Mouse (Mus musculus) cerebellum, adult (tissue): ENCODE measurements around the gene Gm28048.

Experiments used
- ATAC-seq: cut with Nextera tagmentation; 2 replicates; pipeline ENCODE4 v1.9.2; 2017; ENCODE audit warnings: mild to moderate bottlenecking, moderate library complexity, mixed read lengths; ENCODE audit not compliant: insufficient number of reproducible peaks, low FRiP score, low TSS enrichment

Gene Gm28048

GRCm38 (mm10) chr11:22981984-22982757, at the start of gene Gm28048, which contains the start of gene Commd1:
TSS of gene Gm28048 (minus strand) at chr11:22982090.
TSS of gene Commd1 (minus strand) at chr11:22982382.
- ATAC-seq, result peak; percentile 87

GRCm38 (mm10) chr11:23029399-23029798, 47.5 kb upstream of the Gm28048 start:
- no peak for ATAC-seq

- no peak for ATAC-seq
Measured at GRCm38 (mm10) chr11:23028957-23029356, 47.1 kb upstream of the Gm28048 start.

GRCm38 (mm10) chr11:23024169-23024568, 42.3 kb upstream of the Gm28048 start:
- ATAC-seq, result no peak

GRCm38 (mm10) chr11:23023155-23023554, 41.3 kb upstream of the Gm28048 start:
- ATAC-seq, result no peak

- ATAC-seq, result no peak
Measured at GRCm38 (mm10) chr11:23020841-23021240, 39.0 kb upstream of the Gm28048 start.

- no peak for ATAC-seq
Measured at GRCm38 (mm10) chr11:23020116-23020770, 38.4 kb upstream of the Gm28048 start.

- ATAC-seq, result no peak
Measured at GRCm38 (mm10) chr11:23017943-23018342, 36.1 kb upstream of the Gm28048 start.

GRCm38 (mm10) chr11:23014996-23015395, 33.1 kb upstream of the Gm28048 start:
- ATAC-seq, result no peak

GRCm38 (mm10) chr11:23013580-23014294, 31.8 kb upstream of the Gm28048 start:
- ATAC-seq, result no peak

GRCm38 (mm10) chr11:23013096-23013495, 31.2 kb upstream of the Gm28048 start:
- ATAC-seq, result no peak

GRCm38 (mm10) chr11:23008824-23009200, 26.9 kb upstream of the Gm28048 start:
- no peak for ATAC-seq

- peak; percentile 82 for ATAC-seq
Measured at GRCm38 (mm10) chr11:23008181-23008823, 26.4 kb upstream of the Gm28048 start.

GRCm38 (mm10) chr11:23007481-23008180, 25.7 kb upstream of the Gm28048 start, which contains the start of gene Fam161a:
TSS of gene Fam161a (plus strand) at chr11:23007531.
- ATAC-seq, result peak; percentile 99

GRCm38 (mm10) chr11:23007166-23007480, 25.2 kb upstream of the Gm28048 start:
- ATAC-seq, result peak; percentile 38

- ATAC-seq, result no peak
Measured at GRCm38 (mm10) chr11:23005276-23005675, 23.4 kb upstream of the Gm28048 start.

GRCm38 (mm10) chr11:22998308-22998707, 16.4 kb upstream of the Gm28048 start:
- no peak for ATAC-seq

- no peak for ATAC-seq
Measured at GRCm38 (mm10) chr11:22995461-22995860, 13.6 kb upstream of the Gm28048 start.

GRCm38 (mm10) chr11:22994271-22994670, 12.4 kb upstream of the Gm28048 start:
- ATAC-seq, result no peak

- no peak for ATAC-seq
Measured at GRCm38 (mm10) chr11:22991218-22991835, 9.4 kb upstream of the Gm28048 start.
